Mouse (Mus musculus) gastrocnemius, adult 8-10 months (tissue): ENCODE data around the gene St3gal6. TPM values are rescaled to one million over a fixed set of nuclear protein-coding genes. Genes with fewer than 3 reads are reported as not detected.

Experiments
- DNase-seq, 2 experiments: peaks; one replicate each; pipeline ENCODE4 v3.0.0; 2022; ENCODE audit warnings: low spot score in 2 of 2
- total RNA-seq, 4 experiments: library from RNA; stranded (reverse); gene quantifications; 2 replicates each; pipeline ENCODE4 v1.2.4; 2022

Gene St3gal6
- total RNA-seq, 4 experiments from 2014 or later = 147 to 185 (median 164) TPM

- DNase-seq = no peak
Observed at GRCm38 (mm10) chr16:58521900-58522299, 2.1 kb downstream of the St3gal6 start.

GRCm38 (mm10) chr16:58521182-58521581 lies 2.9 kb downstream of the St3gal6 start:
- no peak for DNase-seq

DNA sequence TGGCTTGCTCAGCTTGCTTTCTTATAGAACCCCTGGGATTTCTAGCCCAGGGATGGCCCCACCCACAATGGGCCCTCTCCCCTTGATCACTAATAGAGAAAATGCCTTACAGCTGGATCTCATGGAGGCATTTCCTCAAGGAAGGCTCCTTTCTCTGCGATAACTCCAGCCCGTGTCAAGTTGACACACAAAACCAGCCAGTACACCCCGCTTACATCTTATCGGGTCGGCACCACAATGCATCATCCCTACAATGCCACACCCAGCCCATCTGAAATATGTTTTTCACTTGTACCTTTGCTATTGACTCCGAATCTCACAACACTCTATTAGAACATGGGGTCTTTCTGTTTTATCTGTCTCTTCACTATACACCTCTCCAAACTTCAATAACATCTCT lies 3.6 kb downstream of the St3gal6 start:
- no peak for DNase-seq

GRCm38 (mm10) chr16:58519650-58520073 lies 4.4 kb downstream of the St3gal6 start:
- no peak for DNase-seq

DNA sequence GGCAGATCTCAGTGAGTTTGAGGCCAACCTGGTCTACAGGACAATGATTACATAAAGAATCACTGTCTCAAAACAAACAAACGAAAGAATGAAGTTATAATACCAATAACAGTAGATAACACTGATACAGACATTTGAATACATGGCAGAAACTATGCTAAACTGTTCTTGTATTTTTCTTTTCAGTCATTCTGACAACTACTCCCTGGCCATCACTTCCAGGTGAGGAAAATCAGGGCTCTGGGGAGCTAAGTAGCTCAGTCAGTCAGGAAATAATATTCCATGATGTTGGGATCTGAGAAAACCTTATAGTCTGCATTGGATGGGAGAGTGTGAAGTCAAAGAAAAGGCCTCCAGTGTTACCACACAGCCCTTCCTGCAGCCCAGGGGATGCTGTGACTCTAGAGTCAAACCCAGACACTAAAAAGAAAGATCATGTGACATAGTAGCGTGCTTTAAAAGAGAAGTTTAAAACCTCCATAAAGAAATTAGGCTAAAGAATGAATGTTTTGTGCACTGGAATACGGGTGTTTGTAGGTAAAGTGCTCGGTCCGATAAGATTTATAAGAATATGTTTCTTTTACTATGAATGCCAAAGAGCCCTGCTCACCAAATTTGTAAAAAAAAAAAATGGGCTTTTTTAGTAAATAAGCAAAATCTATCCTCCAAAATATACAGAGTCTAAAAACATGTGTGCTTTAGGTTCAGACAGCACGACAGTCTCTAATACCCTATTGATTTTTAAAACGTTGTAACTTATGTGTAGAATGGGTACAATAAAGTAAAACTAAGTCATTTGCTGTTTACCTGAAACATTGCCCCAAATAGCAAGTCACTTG lies 6.9 kb downstream of the St3gal6 start:
- no peak for DNase-seq

GRCm38 (mm10) chr16:58516161-58516560 lies 7.9 kb downstream of the St3gal6 start:
- no peak for DNase-seq

DNA sequence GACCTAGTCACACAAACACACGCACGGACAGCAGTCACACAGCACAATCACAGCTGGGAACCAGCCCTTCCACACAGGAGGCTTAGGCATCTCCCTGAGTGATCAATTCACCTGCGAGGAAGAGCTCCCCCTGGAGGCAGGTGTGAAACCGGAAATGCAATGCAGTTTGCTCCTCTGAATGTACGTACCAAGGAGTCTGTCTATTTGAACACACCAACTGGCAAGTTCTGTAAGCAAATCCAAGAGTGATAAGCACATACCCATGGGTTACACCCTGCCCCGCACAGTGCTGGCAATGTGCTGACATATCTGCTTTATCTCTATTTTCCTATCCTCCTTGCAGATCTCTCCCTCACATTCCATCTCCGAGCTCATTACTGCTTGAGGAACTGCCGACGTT lies 9.5 kb downstream of the St3gal6 start:
- DNase-seq = peak in 1 of 2 experiments; percentile 13

DNA sequence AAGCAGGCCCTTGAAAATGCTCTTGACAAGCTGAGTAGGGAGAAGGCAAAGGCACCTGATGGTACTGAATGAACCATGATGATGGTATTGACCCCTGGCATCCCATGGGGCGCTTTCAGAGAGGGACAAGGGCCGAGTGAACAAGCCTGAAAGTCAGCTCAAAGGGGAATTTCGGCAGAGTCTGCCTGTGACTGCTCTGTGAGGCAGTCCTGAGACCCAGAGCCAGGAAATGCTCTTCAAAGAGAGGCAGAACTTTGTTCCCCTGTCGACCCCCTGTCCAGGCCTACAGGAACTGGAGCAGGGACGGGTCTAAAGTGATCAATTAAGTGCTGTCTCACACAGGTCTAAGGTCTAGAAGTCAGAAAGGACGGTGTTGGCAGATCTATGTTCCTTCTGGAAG lies 10.3 kb downstream of the St3gal6 start:
- no peak for DNase-seq

DNA sequence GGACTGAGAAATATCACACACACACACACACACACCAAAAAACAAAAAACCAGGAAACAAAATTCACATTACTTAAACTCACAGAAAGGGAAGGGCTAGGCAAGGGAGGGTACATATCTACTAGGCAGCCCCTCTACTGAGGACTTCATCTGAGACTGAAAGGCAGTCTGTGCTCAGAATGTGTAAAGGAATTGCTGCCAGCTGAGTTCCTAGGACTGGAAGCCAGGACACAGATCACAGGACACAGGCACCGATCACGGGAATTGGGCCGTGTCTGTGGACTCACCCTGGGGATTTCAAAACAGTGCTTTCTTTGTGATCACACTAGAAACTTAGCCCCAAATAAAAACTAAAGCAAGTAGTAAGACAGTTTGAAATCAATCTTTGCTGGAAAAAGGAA lies 11.2 kb downstream of the St3gal6 start:
- DNase-seq = peak; percentile 40 to 45

GRCm38 (mm10) chr16:58512181-58512761 lies 11.8 kb downstream of the St3gal6 start:
- no peak for DNase-seq

DNA sequence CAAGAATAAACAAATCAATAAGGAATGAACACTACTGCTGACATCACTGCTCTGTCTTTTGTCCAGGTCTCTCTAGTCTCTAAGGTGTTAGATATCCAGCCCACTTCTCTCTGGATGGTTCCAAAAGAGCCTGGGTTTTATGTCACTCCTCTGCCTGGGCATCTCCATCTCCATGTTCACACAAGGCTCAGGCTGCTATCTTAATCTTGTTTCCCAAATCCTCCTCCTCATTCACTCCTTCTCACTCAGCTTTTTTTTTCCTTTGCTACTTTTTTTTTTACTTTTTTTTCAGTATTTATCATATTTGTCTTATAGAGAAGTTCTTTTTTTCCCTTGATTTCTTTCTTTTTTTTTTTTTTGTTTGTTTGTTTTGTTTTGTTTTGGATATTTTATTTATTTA lies 19.1 kb downstream of the St3gal6 start:
- DNase-seq = no peak

GRCm38 (mm10) chr16:58502566-58502965 lies 21.5 kb downstream of the St3gal6 start:
- DNase-seq = no peak

GRCm38 (mm10) chr16:58501760-58502301 lies 22.2 kb downstream of the St3gal6 start:
- DNase-seq = no peak

- DNase-seq = no peak
Observed at GRCm38 (mm10) chr16:58499650-58500049, 24.4 kb downstream of the St3gal6 start.

DNA sequence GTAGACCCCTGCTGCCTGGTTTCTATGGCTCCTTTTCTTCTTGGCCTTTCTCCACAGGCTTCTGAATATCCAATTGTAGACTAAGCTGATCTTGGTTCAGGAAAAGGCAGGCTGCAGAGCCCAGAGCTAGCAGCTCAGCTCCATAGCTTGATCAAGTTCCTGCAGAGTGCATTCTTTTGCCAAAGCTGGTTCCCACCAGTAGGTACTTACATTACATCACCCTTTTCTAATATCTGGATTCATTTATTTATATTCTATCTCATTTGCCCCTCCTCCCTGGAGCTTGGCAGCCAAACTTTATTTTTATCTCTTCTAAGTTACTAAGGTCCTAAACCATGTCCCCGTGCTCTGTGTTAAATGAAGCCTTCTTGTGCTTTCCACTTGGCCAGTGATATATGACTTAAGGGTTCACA lies 24.9 kb downstream of the St3gal6 start:
- DNase-seq = no peak

- DNase-seq = no peak
Observed at GRCm38 (mm10) chr16:58497886-58498713, 25.9 kb downstream of the St3gal6 start.

- DNase-seq = no peak
Observed at GRCm38 (mm10) chr16:58496791-58497190, 27.3 kb downstream of the St3gal6 start.

DNA sequence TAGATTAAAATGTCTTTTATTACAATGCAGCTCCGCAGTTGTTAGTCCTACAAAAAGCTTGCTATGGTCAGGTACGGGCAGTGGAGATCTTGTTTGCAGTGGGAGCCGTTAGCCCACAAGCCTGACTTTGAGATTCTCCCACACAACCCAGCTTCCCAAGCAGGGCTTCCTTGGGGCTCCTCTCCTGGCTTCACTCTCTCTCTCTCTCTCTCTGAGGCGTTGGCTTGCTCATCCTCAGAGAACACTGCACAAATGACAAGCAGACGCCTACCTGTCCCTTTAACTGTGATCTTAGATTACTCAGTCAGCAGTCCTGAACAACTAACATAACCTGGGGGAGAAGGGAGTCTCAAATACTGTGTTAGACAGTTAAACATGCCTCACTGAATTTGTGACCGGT lies 36.2 kb downstream of the St3gal6 start:
- no peak for DNase-seq

DNA sequence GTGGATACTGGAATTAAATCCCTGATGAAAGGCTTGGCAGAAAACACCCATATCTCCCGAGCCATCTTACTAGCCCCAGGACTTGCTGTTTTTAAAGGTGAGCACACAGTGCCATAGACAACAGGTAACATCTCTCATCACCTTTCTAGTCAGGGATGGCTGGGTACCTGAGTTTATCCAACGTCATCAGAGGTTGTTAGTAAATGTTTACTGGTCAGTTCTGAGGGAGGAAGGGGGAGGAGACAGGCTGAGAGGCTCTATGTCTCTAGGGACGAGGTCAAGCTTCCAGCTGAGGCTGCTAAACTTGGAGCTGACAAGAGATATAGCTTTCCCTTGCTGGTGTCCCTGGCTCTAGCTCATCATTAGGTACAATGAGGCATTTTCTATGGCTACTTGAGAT lies 41.7 kb downstream of the St3gal6 start:
- no peak for DNase-seq

GRCm38 (mm10) chr16:58481906-58482270 lies 42.2 kb downstream of the St3gal6 start:
- DNase-seq = no peak

DNA sequence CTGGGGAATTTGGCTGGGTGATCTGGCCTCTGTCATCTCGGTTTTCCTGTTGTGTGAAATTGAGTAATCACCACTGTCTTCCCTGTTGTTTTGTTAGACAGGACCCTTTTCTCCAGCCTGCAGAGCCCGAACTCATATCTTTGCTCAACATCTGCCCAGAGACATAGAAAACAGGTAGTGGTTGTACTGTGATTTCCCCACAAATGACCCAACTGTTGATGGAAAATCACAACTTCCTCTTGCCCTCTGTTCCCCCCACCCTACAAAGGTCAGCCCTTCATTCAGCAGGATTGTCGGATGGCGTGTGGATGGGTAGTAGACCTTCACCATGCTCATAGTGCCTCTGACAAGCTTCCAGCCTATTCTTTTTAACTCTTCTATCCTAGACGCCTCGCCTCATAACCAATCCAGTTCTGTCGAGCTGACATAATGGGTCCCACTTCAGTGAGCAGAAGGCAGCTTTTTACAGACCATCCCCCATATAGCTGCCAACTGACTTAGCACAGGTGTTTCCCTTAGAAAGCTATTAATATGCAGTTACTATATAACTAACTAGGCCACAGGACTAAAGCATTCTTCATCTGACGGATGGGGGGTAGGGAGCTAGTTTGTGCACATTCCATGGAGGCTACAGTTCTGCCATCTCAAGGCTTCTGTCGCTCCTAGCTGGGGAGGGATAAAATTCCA lies 42.7 kb downstream of the St3gal6 start:
- no peak for DNase-seq
